Mouse (Mus musculus) forebrain, embryonic 11.5 days (tissue): Measurements from ENCODE around the gene Ctf2. TPM values are rescaled to one million over a fixed set of nuclear protein-coding genes. Genes with fewer than 3 reads are reported as not detected.
A peak's percentile ranks its signal among the peaks of the same experiment; 100 is the strongest.

Experiments used
- ATAC-seq: fragments of 200-750 bp; cut with Nextera tagmentation; replicated peaks from 2 replicates; pipeline ENCODE4 v1.8.0; 2017; ENCODE audit warnings: moderate TSS enrichment; ENCODE audit not compliant: low FRiP score
- DNase-seq: peaks from one replicate; pipeline ENCODE4 v3.0.0-alpha.2; 2017; ENCODE audit warnings: low spot score
- H3K27ac ChIP-seq: fragments of 300-500 bp; sonication (generic); 2 replicates; pipeline ENCODE4 v1.5.1; 2014; ENCODE audit warnings: low read depth, low read length
- H3K27me3 ChIP-seq: fragments of 300-500 bp; sonication (generic); 2 replicates; pipeline ENCODE4 v1.6.1; 2014; ENCODE audit warnings: mild to moderate bottlenecking, low read length, mixed read lengths; ENCODE audit not compliant: control insufficient read depth, insufficient read depth
- H3K36me3 ChIP-seq: fragments of 300-500 bp; sonication (generic); 2 replicates; pipeline ENCODE4 v1.6.1; 2014; ENCODE audit warnings: mild to moderate bottlenecking, low read length, moderate library complexity, mixed read lengths; ENCODE audit not compliant: control insufficient read depth, insufficient read depth
- H3K4me1 ChIP-seq: fragments of 300-500 bp; sonication (generic); replicated peaks from 2 replicates; pipeline ENCODE4 v1.6.1; 2014; ENCODE audit warnings: low read length, mixed read lengths; ENCODE audit not compliant: control insufficient read depth, insufficient read depth
- H3K4me2 ChIP-seq: fragments of 300-500 bp; sonication (generic); 2 replicates; pipeline ENCODE4 v1.6.1; 2014; ENCODE audit warnings: low read depth, mild to moderate bottlenecking, low read length, moderate library complexity, mixed read lengths; ENCODE audit not compliant: severe bottlenecking
- H3K4me3 ChIP-seq: fragments of 300-500 bp; sonication (generic); 2 replicates; pipeline ENCODE4 v1.5.1; 2014; ENCODE audit warnings: low read depth, low read length
- H3K9ac ChIP-seq: fragments of 300-500 bp; sonication (generic); 2 replicates; pipeline ENCODE4 v1.6.1; 2014; ENCODE audit warnings: low read length
- H3K9me3 ChIP-seq: fragments of 300-500 bp; sonication (generic); 2 replicates; pipeline ENCODE4 v1.6.1; 2016; ENCODE audit warnings: low read length, mixed read lengths; ENCODE audit not compliant: control insufficient read depth
- WGBS: fragments of 180-500 bp; shearing (Covaris S2); extraction: QIAGEN DNeasy Blood & Tissue Kit; methylation state at CpG from one replicate; pipeline ENCODE4 v1.1.7; 2014; 5-methylcytosine and 5-hydroxymethylcytosine counted together
- microRNA counts: library from miRNA; unstranded; fragments of <30 nt; microRNA quantifications from one replicate; lab custom pipeline; 2015
- microRNA-seq: library from miRNA; unstranded; fragments of <30 nt; microRNA quantifications from one replicate; pipeline ENCODE4, GENCODE M21; 2016; ENCODE audit not compliant: insufficient number of aligned reads
- polyA plus RNA-seq: library from polyadenylated mRNA; unstranded; fragments of >200 nt; fragmentation: Nextera tagmentation; extraction: Ambion mirVana; gene quantifications from 2 replicates; pipeline ENCODE4 v1.2.1, GENCODE M21; 2014

The Ctf2 gene
- polyA plus RNA-seq, 1 experiment from 2014 or later = 0.63 TPM

- no peaks in the 10 kb centered on the region for H3K4me1 ChIP-seq
- no peak for ATAC-seq
- H3K27me3 ChIP-seq = no peaks in the 10 kb centered on the region
- H3K36me3 ChIP-seq = no peaks in the 10 kb centered on the region
- WGBS = 69% methylated on average over 6 of the region's 6 CpGs
- no peak overlapping the region for H3K4me2 ChIP-seq
- no peaks in the 10 kb centered on the region for H3K9me3 ChIP-seq
- H3K27ac ChIP-seq = no peak overlapping the region
- H3K9ac ChIP-seq = no peak overlapping the region
- no peak overlapping the region for H3K4me3 ChIP-seq
- DNase-seq = peak; percentile 79
Observed at GRCm38 (mm10) chr7:127677077-127677476, 54.9 kb downstream of the Ctf2 start.

DNA sequence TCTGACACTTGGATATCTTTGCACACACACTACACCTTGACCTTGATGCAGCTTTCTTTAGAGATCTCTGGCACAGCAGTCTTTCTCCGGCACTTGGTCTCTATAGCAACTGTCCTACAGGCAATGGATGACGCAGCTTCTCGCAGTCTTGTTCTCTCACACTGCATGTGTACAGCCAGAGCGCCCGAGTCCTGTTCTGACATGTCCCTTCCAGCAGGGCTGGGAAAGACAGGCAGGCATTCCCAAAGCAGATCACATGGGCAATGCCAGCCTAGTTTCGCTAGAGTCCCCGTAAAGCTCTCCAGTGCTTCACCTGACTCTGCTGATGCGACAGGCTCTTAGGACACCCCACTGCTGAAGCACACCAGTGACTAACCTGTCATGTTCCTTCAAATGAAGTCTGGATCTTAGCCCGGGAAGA is 56.6 kb downstream of the Ctf2 start:
- H3K9ac ChIP-seq = no peak overlapping the region

GRCm38 (mm10) chr7:127674977-127675376 is 57.0 kb downstream of the Ctf2 start:
- no peaks in the 10 kb centered on the region for H3K36me3 ChIP-seq
- H3K4me2 ChIP-seq = no peak overlapping the region
- H3K9ac ChIP-seq = no peak overlapping the region
- WGBS = 1% methylated on average over 5 of the region's 5 CpGs
- H3K4me1 ChIP-seq = no peaks in the 10 kb centered on the region
- H3K4me3 ChIP-seq = no peak overlapping the region
- H3K9me3 ChIP-seq = no peaks in the 10 kb centered on the region
- DNase-seq = peak; percentile 90
- H3K27ac ChIP-seq = no peak overlapping the region
- H3K27me3 ChIP-seq = no peaks in the 10 kb centered on the region
- peak; percentile 58; the same call in 1 of the 2 replicates for ATAC-seq

More for the DNA sequence above, 56.6 kb downstream of the Ctf2 start:
- DNase-seq = no peak
- Histone ChIP-seq H3K27me3 (no peaks in the 10 kb centered on the region), H3K4me1 (no peaks in the 10 kb centered on the region), H3K4me2 (no peak overlapping the region), H3K9me3 (no peaks in the 10 kb centered on the region), H3K36me3 (no peaks in the 10 kb centered on the region), H3K27ac (no peak overlapping the region), H3K4me3 (no peak overlapping the region)
- WGBS = 89% methylated on average over 9 of the region's 9 CpGs
- ATAC-seq = no peak

DNA sequence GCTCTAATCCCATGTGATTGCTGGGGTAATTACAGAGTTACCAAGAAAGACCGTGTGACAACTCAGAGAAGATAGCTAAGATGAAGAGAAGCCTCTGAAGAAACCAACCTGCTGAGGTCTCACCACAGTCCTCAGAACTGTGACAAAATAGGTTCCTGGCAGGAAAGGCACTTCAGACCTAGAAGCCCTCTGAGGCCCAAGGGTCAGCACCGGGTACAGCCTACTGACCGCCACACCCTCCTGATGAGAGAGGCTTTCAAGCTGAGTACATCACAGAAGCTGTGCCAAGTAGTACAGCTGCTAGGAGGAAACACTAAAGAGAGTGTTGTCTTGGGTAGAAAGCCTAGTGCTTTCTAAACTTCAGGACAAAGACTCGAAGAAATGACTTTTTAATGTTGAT is 59.2 kb downstream of the Ctf2 start:
- no peak overlapping the region for H3K9ac ChIP-seq
- no peak overlapping the region for H3K4me3 ChIP-seq
- no peaks in the 10 kb centered on the region for H3K9me3 ChIP-seq
- ATAC-seq (no peak), DNase-seq (no peak)
- no peak overlapping the region for H3K27ac ChIP-seq
- H3K4me1 ChIP-seq = no peaks in the 10 kb centered on the region
- no peaks in the 10 kb centered on the region for H3K27me3 ChIP-seq
- WGBS = 86% methylated on average over 4 of the region's 4 CpGs
- no peaks in the 10 kb centered on the region for H3K36me3 ChIP-seq
- no peak overlapping the region for H3K4me2 ChIP-seq

DNA sequence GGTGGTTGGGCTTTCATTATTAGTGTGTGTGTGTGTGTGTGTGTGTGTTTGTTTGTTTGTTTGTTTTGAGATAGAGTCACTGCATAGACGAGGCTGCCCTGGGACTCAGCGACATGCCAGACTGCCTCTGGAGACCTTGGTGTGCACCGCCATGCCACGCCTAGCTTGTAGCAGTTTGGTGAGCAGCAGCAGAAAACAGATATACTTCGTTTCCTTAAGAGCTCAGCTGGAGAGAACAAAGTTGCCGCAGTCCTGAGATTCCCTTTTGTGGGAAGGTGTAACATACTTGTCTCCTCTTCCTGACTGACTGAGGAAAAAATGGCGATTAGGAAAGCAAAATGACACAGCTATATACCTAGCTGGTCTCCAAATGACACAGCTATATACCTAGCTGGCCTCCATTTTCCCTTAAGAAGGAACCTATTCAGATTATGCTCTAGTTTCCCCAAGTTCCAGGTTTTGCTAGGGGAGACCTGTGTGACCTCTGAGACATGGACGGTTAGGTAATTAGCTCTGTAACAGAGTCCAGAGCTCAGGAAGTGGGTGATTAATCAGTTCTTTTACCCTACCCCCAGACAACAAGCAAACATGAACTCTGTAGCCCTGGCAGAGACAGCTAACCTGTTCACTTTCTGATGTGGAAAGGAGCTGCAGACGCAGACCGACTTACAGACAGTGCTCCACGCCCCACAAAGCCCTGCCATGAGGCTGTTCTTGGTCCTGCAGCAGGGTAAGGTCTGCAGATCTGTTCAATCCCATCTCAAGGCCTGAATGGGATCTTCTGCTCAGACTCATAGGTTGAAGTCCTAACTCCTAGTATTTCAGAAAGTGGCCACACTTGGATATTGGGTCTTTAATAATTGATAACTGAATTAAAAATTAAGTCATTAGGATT is 59.8 kb downstream of the Ctf2 start:
- no peak overlapping the region for H3K9ac ChIP-seq

More for the DNA sequence above, 59.8 kb downstream of the Ctf2 start:
- ATAC-seq (no peak), DNase-seq (no peak)
- Histone ChIP-seq H3K36me3 (no peaks in the 10 kb centered on the region), H3K4me1 (no peaks in the 10 kb centered on the region), H3K27me3 (no peaks in the 10 kb centered on the region), H3K4me2 (no peak overlapping the region), H3K4me3 (no peak overlapping the region), H3K27ac (no peak overlapping the region), H3K9me3 (no peaks in the 10 kb centered on the region)
- WGBS = 84% methylated on average over 11 of the region's 11 CpGs

MicroRNAs encoded within 50 kb of the gene (microRNA counts, 519-probe panel; counts per million panel counts)
- microRNA mmu-miR-762 (lab: Ali Mortazavi, UCI) = 31.2 counts per million

Small RNA genes lying within 50 kb of the gene (microRNA-seq; reads per million reads assigned to microRNA genes)
- gene Mir762 = not detected

Other genes starting within 250 kb of the Ctf2 start
- gene Srcap, start 220.2 kb downstream of the Ctf2 start, polyA plus RNA-seq = 91.6 and 93.5 TPM in 2 replicates
- gene Gm42715, start 212.6 kb downstream of the Ctf2 start, polyA plus RNA-seq = 23.3 and 24.7 TPM in 2 replicates
- gene Tmem265, start 170.8 kb downstream of the Ctf2 start, polyA plus RNA-seq = 10.2 and 13.0 TPM in 2 replicates
- gene Phkg2, start 158.8 kb downstream of the Ctf2 start, polyA plus RNA-seq = 57.9 and 60.5 TPM in 2 replicates
- gene Ccdc189, start 143.6 kb downstream of the Ctf2 start, polyA plus RNA-seq = 13.5 and 17.7 TPM in 2 replicates
- gene Rnf40, start 143.4 kb downstream of the Ctf2 start, polyA plus RNA-seq = 59.1 and 66.3 TPM in 2 replicates
- 33.4 and 36.6 TPM in 2 replicates for gene Zfp629, start 116.4 kb downstream of the Ctf2 start, polyA plus RNA-seq
- gene Bcl7c, start 23.2 kb downstream of the Ctf2 start, polyA plus RNA-seq = 59.5 and 65.8 TPM in 2 replicates
- 7.2 and 9.5 TPM in 2 replicates for gene Ctf1, start 19.4 kb downstream of the Ctf2 start, polyA plus RNA-seq
- 7.9 and 9.7 TPM in 2 replicates for gene Fbxl19, start 12.4 kb upstream of the Ctf2 start, polyA plus RNA-seq
- 6.6 and 7.1 TPM in 2 replicates for gene Orai3, start 37.6 kb upstream of the Ctf2 start, polyA plus RNA-seq
- 28.8 and 30.7 TPM in 2 replicates for gene Setd1a, start 44.5 kb upstream of the Ctf2 start, polyA plus RNA-seq
- not detected in 2 replicates for gene Gm49388, start 53.4 kb upstream of the Ctf2 start, polyA plus RNA-seq
- gene Hsd3b7, start 68.4 kb upstream of the Ctf2 start, polyA plus RNA-seq = 6.5 and 7.9 TPM in 2 replicates
- gene Stx4a, start 92.1 kb upstream of the Ctf2 start, polyA plus RNA-seq = 10.1 and 13.2 TPM in 2 replicates
- 11.1 and 13.0 TPM in 2 replicates for gene Stx1b, start 92.4 kb upstream of the Ctf2 start, polyA plus RNA-seq
- gene Zfp646, start 144.1 kb upstream of the Ctf2 start, polyA plus RNA-seq = 26.2 and 26.8 TPM in 2 replicates
- gene Zfp668, start 144.7 kb upstream of the Ctf2 start, polyA plus RNA-seq = 32.6 and 32.9 TPM in 2 replicates
- 0.56 and 0.91 TPM in 2 replicates for gene Prss53, start 158.8 kb upstream of the Ctf2 start, polyA plus RNA-seq
- not detected in 2 replicates for gene Gm21974, start 163.3 kb upstream of the Ctf2 start, polyA plus RNA-seq
- gene Vkorc1, start 163.5 kb upstream of the Ctf2 start, polyA plus RNA-seq = 47.8 and 48.9 TPM in 2 replicates
- gene Bckdk, start 171.9 kb upstream of the Ctf2 start, polyA plus RNA-seq = 102 and 139 TPM in 2 replicates
- 55.9 and 58.3 TPM in 2 replicates for gene Kat8, start 180.3 kb upstream of the Ctf2 start, polyA plus RNA-seq
- gene Prss8, start 197.9 kb upstream of the Ctf2 start, polyA plus RNA-seq = 1.8 and 3.1 TPM in 2 replicates
- gene Prss36, start 214.6 kb upstream of the Ctf2 start, polyA plus RNA-seq = 10.4 and 10.7 TPM in 2 replicates
- gene Fus, start 235.3 kb upstream of the Ctf2 start, polyA plus RNA-seq = 44.7 and 62.6 TPM in 2 replicates